Mouse (Mus musculus): ENCODE results near the gene Zfp444. TPM values are rescaled to one million over a fixed set of nuclear protein-coding genes. Genes with fewer than 3 reads are reported as not detected.

Gene Zfp444
- total RNA-seq (2023): 10 to 100 TPM; 28.4 TPM

DNA sequence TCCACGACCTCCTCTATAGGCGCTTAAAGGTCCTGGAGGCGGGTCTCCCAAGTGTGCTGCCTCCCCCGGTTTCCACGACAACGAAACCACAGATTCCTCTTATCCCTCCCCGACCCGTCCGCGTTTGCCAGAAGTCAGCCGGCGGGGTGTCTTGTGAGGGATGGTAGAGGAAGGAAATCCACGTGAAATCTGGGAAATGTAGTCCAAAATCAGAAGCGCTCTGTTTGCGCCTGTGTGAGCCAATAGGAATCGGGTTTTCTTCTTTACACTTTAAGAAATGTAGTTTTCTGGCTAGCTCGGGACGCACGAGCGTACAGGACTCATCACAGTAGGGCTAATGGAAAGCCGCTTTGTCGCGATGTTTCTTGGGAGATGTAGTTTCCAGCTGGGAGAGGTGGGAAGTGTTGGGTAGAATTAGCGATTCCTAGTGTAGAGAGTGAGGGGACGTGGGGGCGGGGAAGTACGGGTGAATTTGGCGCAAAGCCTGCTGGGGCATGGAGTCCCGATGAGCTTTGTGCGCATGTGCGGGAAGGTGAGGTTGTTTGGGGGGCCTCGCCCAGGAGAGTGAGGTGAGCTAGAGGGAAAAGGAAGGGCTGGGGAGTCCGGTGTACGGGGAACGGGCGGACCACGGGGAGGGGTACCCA is at the start of gene Zfp444:
Gene Zfp444 (plus strand): TSS at position 221 of the 644 bp plus-strand sequence.

DNA sequence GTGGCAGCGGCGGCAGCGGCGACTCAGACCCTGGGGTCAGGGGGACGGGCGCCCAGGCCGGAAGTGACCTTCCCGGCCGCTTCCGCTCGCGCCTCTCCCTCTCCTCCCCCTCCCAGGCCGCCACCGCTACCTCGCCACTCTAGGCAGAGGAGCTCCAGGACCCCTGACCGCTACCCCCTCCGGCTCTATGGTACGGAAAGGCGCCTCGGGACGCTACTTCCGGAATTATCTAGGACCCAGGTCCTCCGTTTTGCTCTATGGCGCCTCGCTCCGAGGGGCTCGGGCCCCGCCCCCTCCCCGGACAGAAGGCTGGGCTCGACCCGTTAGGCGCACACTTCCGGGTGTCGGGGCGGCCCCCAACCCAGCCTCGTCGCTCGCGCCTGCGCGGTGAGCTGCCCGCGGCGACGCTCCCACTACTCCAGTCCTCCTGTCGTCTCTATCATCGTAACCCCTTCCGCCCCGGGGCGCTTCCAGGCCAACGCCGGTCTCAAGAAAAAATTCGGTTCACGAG is 16.1 kb upstream of the Zfp444 start, which contains the start of gene Zfp787:
Gene Zfp787 (minus strand): TSS at position 97 of the 511 bp plus-strand sequence.

DNA sequence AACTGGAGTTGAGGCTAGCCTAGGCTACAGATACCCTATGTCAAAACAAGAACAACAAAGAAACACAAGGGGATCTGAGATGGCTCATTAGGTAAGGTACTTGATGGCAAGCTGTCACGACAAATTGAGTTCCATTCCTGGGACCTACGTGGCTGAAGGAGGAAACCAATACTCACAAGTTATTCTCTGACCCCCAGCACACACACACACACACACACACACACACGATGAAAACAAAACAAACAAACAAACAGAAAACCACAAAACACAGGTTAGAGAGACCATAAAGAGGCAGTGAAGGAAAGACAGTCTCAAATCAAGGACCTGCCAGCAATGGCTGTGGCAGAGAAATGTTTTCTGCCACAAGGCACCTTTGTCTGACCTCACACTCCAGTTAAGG is 24.8 kb downstream of the Zfp444 start, which contains the start of gene Galp:
Gene Galp (plus strand): TSS at position 301 of the 400 bp plus-strand sequence.

DNA sequence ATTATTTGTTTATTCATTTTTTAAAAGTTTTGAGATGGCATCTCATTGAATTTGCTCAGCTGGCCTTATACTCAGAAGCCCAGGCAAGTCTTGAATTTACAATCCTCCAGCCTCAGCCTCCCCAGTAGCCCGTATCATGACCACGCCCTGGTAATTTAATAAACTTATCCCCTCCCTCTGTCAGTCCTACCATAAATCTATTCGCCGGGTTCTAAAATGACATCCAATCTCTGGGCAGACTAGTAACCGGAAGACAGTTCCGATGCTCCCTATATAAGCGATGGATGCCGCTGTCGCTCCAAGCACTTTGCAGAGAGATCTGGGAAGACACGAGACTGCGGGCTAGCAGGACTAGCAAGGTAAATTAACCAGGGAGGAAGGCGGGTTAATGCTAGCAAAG is 50.0 kb downstream of the Zfp444 start, which contains the start of gene Zscan5b:
Gene Zscan5b (plus strand): TSS at position 301 of the 400 bp plus-strand sequence.

Other genes starting within 250 kb of the Zfp444 start
- not detected for gene Vmn1r65, start 161.2 kb upstream of the Zfp444 start, total RNA-seq (2023)
- not detected for gene Nlrp4c, start 127.1 kb upstream of the Zfp444 start, total RNA-seq (2023)
- gene Zfp787, start 16.2 kb upstream of the Zfp444 start, total RNA-seq (2023): 10 to 100 TPM; 39.7 to 41.2 TPM
- gene Galp, start 24.9 kb downstream of the Zfp444 start, total RNA-seq (2023): not detected
- not detected for gene Zscan5b, start 50.1 kb downstream of the Zfp444 start, total RNA-seq (2023)
- not detected for gene Epp13, start 80.5 kb downstream of the Zfp444 start, total RNA-seq (2023)
- gene Zfp667, start 114.4 kb downstream of the Zfp444 start, total RNA-seq (2023): 1 to 10 TPM; 5.9 to 6.6 TPM
- 1 to 10 TPM; 1.2 to 1.7 TPM for gene Zfp583, start 159.1 kb downstream of the Zfp444 start, total RNA-seq (2023)
- 1 to 10 TPM in 1 of 2 experiments, under 1 TPM in 1; 0.92 to 1.2 TPM for gene Gm3854, start 171.5 kb downstream of the Zfp444 start, total RNA-seq (2023)
- gene Zfp78, start 191.1 kb downstream of the Zfp444 start, total RNA-seq (2023): 1 to 10 TPM; 3.6 to 4.5 TPM
- gene Zfp28, start 211.1 kb downstream of the Zfp444 start, total RNA-seq (2023): 1 to 10 TPM; 6.6 to 9.7 TPM
- not detected for gene Smim17, start 226.5 kb downstream of the Zfp444 start, total RNA-seq (2023)
- not detected for gene Gm20715, start 238.1 kb downstream of the Zfp444 start, total RNA-seq (2023)